Mouse (Mus musculus) liver, postnatal 0 days (tissue): Measurements from ENCODE around the gene Cntnap5a.

Experiments used
- CTCF ChIP-seq: sonication (generic); IDR thresholded peaks from 2 replicates; pipeline ENCODE4 v1.5.1; 2016; ENCODE audit warnings: antibody characterized with exemption, low read depth
- EP300 ChIP-seq: IDR thresholded peaks from 2 replicates; pipeline ENCODE4 v1.6.1; 2016; ENCODE audit warnings: antibody characterized with exemption, low read depth, mild to moderate bottlenecking

- TF ChIP-seq CTCF, result no peak
- no peak for TF ChIP-seq EP300
Observed at GRCm38 (mm10) chr1:116366806-116367205, 682.2 kb downstream of the Cntnap5a start.
